Mouse (Mus musculus) thymus, postnatal 25 days (tissue): ENCODE data around the gene Efemp1.

ENCODE experiments used
- DNase-seq: peaks from one replicate; pipeline ENCODE4 v3.0.0; 2022

Gene Efemp1

GRCm38 (mm10) chr11:28853102-28853800, at the start of gene Efemp1:
TSS of gene Efemp1 (plus strand) at chr11:28853204.
- DNase-seq: no peak

- no peak for DNase-seq
These were observed 44.3 kb upstream of the Efemp1 start for GRCm38 (mm10) chr11:28808685-28809084.

- DNase-seq: no peak
These were observed 41.1 kb upstream of the Efemp1 start for GRCm38 (mm10) chr11:28811874-28812273.

- no peak for DNase-seq
These were observed 40.4 kb upstream of the Efemp1 start for GRCm38 (mm10) chr11:28812564-28812963.

GRCm38 (mm10) chr11:28817405-28817804, 35.6 kb upstream of the Efemp1 start:
- no peak for DNase-seq

- DNase-seq: no peak
These were observed 26.1 kb upstream of the Efemp1 start for GRCm38 (mm10) chr11:28826950-28827349.

- no peak for DNase-seq
These were observed 19.2 kb upstream of the Efemp1 start for GRCm38 (mm10) chr11:28833809-28834208.

GRCm38 (mm10) chr11:28835141-28835540, 17.9 kb upstream of the Efemp1 start:
- DNase-seq: no peak

- DNase-seq: no peak
These were observed 3.2 kb upstream of the Efemp1 start for GRCm38 (mm10) chr11:28849841-28850240.

- DNase-seq: no peak
These were observed 1.4 kb upstream of the Efemp1 start for GRCm38 (mm10) chr11:28851645-28852044.

GRCm38 (mm10) chr11:28852361-28852919, 564 bp upstream of the Efemp1 start:
- DNase-seq: no peak

- DNase-seq: no peak
These were observed 6.1 kb downstream of the Efemp1 start for GRCm38 (mm10) chr11:28859125-28859524.

GRCm38 (mm10) chr11:28869129-28869528, 16.1 kb downstream of the Efemp1 start:
- DNase-seq: no peak

- no peak for DNase-seq
These were observed 28.5 kb downstream of the Efemp1 start for GRCm38 (mm10) chr11:28881381-28881976.

GRCm38 (mm10) chr11:28883106-28883505, 30.1 kb downstream of the Efemp1 start:
- DNase-seq: no peak

- DNase-seq: no peak
These were observed 36.5 kb downstream of the Efemp1 start for GRCm38 (mm10) chr11:28889538-28889937.

- DNase-seq: no peak
These were observed 38.5 kb downstream of the Efemp1 start for GRCm38 (mm10) chr11:28891515-28891914.

GRCm38 (mm10) chr11:28899420-28899819, 46.4 kb downstream of the Efemp1 start:
- no peak for DNase-seq

- DNase-seq: no peak
These were observed 51.6 kb downstream of the Efemp1 start for GRCm38 (mm10) chr11:28904596-28904995.

GRCm38 (mm10) chr11:28906288-28906687, 53.3 kb downstream of the Efemp1 start:
- no peak for DNase-seq

GRCm38 (mm10) chr11:28908908-28909545, 56.0 kb downstream of the Efemp1 start:
- no peak for DNase-seq

GRCm38 (mm10) chr11:28912469-28913138, 59.6 kb downstream of the Efemp1 start:
- DNase-seq: no peak

- DNase-seq: no peak
These were observed 81.4 kb downstream of the Efemp1 start for GRCm38 (mm10) chr11:28934449-28934848.
